Mouse (Mus musculus) CH12.LX (cell line): Measurements from ENCODE around the gene Fez2. TPM values are rescaled to one million over a fixed set of nuclear protein-coding genes. Genes with fewer than 3 reads are reported as not detected.

Source experiments
- DNase-seq: peaks from one replicate; pipeline ENCODE4 v3.0.0-alpha.2; 2013; ENCODE audit errors: extremely low read depth
- H3K27ac ChIP-seq: 2 replicates; pipeline ENCODE4 v1.5.1; 2012; ENCODE audit warnings: low read depth, mild to moderate bottlenecking, control low read depth, moderate library complexity; ENCODE audit not compliant: insufficient read depth
- H3K27me3 ChIP-seq: replicated peaks from 2 replicates; pipeline ENCODE3; 2012; ENCODE audit warnings: inconsistent platforms
- H3K36me3 ChIP-seq, 2 experiments: replicated peaks in 1 of 2; 2 replicates each; pipeline versions ENCODE3 to v1.6.1; 2012; ENCODE audit warnings: inconsistent platforms in 1 of 2, low read length in 1 of 2, mild to moderate bottlenecking in 1 of 2, mixed read lengths in 1 of 2, moderate library complexity in 1 of 2; ENCODE audit not compliant: control insufficient read depth in 1 of 2, insufficient read depth in 1 of 2
- H3K4me1 ChIP-seq, 2 experiments: 2 replicates each; pipeline ENCODE4 v1.6.1; 2012; ENCODE audit warnings: inconsistent platforms in 1 of 2, moderate library complexity in 1 of 2; ENCODE audit not compliant: insufficient read depth in 2 of 2, control insufficient read depth in 1 of 2
- H3K4me2 ChIP-seq: 2 replicates; pipeline ENCODE4 v1.6.1; 2012; ENCODE audit warnings: low read depth, mild to moderate bottlenecking, control low read depth; ENCODE audit not compliant: poor library complexity, insufficient read depth, severe bottlenecking
- H3K4me3 ChIP-seq, 3 experiments: fragments of 150-350 bp in 1 of 3; sonication (generic) in 1 of 3; replicated peaks in 1 of 3; 2 replicates each; pipeline versions ENCODE3 to v1.5.1; 2011 to 2012; ENCODE audit warnings: low read depth in 2 of 3, low read length in 2 of 3, mild to moderate bottlenecking in 2 of 3, moderate library complexity in 2 of 3, control low read depth in 1 of 3, improper control_type of control experiment in 1 of 3, inconsistent platforms in 1 of 3, mixed read lengths in 1 of 3; ENCODE audit not compliant: poor library complexity in 1 of 3
- H3K79me2 ChIP-seq: replicated peaks from 2 replicates; pipeline ENCODE4 v1.6.1; 2012; ENCODE audit warnings: mild to moderate bottlenecking, moderate library complexity; ENCODE audit not compliant: control insufficient read depth, poor library complexity, insufficient read depth, severe bottlenecking; ENCODE audit errors: extremely low read depth
- H3K9ac ChIP-seq: 2 replicates; pipeline ENCODE4 v1.6.1; 2012; ENCODE audit warnings: low read depth, mild to moderate bottlenecking, control low read depth, moderate library complexity; ENCODE audit not compliant: insufficient read depth
- H3K9me3 ChIP-seq: replicated peaks from 2 replicates; pipeline ENCODE3; 2012; ENCODE audit warnings: low read length, inconsistent platforms, mixed read lengths
- CHD1 ChIP-seq: IDR thresholded peaks from 2 replicates; pipeline ENCODE4 v1.6.1; 2012; ENCODE audit warnings: low read depth, low read length, improper control_type of control experiment, inconsistent platforms
- CHD2 ChIP-seq: IDR thresholded peaks from 2 replicates; pipeline ENCODE4 v1.6.1; 2011; ENCODE audit warnings: low read length, improper control_type of control experiment
- CTCF ChIP-seq, 2 experiments: IDR thresholded peaks in 1 of 2; conservative IDR thresholded peaks in 1 of 2; 2 replicates each; pipeline ENCODE4 v1.5.1; 2011 to 2012; ENCODE audit warnings: low read depth in 2 of 2, low read length in 2 of 2, improper control_type of control experiment in 1 of 2, inconsistent platforms in 1 of 2, mild to moderate bottlenecking in 1 of 2, moderate library complexity in 1 of 2
- E2F4 ChIP-seq: IDR thresholded peaks from 2 replicates; pipeline ENCODE4 v1.6.1; 2011; ENCODE audit warnings: low read depth, low read length, improper control_type of control experiment; ENCODE audit not compliant: insufficient replicate concordance
- EP300 ChIP-seq: IDR thresholded peaks from 2 replicates; pipeline ENCODE4 v1.6.1; 2011; ENCODE audit warnings: low read length, improper control_type of control experiment
- ETS1 ChIP-seq: conservative IDR thresholded peaks from 2 replicates; pipeline ENCODE4 v1.6.1; 2012; ENCODE audit warnings: low read depth, mild to moderate bottlenecking, inconsistent platforms, low read length, improper control_type of control experiment, moderate library complexity
- HCFC1 ChIP-seq: IDR thresholded peaks from 2 replicates; pipeline ENCODE4 v1.6.1; 2012; ENCODE audit warnings: low read depth, mild to moderate bottlenecking, inconsistent platforms, low read length, improper control_type of control experiment
- IRF4 ChIP-seq: IDR thresholded peaks from 2 replicates; pipeline ENCODE4 v1.6.1; 2014; ENCODE audit warnings: low read depth, mild to moderate bottlenecking, inconsistent platforms, low read length, improper control_type of control experiment
- JUN ChIP-seq: IDR thresholded peaks from 2 replicates; pipeline ENCODE4 v1.6.1; 2011; ENCODE audit warnings: low read depth, mild to moderate bottlenecking, low read length, improper control_type of control experiment, moderate library complexity; ENCODE audit not compliant: insufficient read depth
- KAT2A ChIP-seq: IDR thresholded peaks from 2 replicates; pipeline ENCODE4 v1.6.1; 2012; ENCODE audit warnings: low read length, improper control_type of control experiment, inconsistent platforms; ENCODE audit not compliant: insufficient replicate concordance
- MAX ChIP-seq: IDR thresholded peaks from 2 replicates; pipeline ENCODE4 v1.6.1; 2011; ENCODE audit warnings: low read length, improper control_type of control experiment
- MAZ ChIP-seq: IDR thresholded peaks from 2 replicates; pipeline ENCODE4 v1.6.1; 2012; ENCODE audit warnings: low read depth, mild to moderate bottlenecking, inconsistent platforms, low read length, improper control_type of control experiment, moderate library complexity
- MEF2A ChIP-seq: IDR thresholded peaks from 2 replicates; pipeline ENCODE4 v1.6.1; 2014; ENCODE audit warnings: low read depth, mild to moderate bottlenecking, inconsistent platforms, low read length, improper control_type of control experiment, borderline replicate concordance
- NRF1 ChIP-seq: IDR thresholded peaks from 2 replicates; pipeline ENCODE4 v1.6.1; 2014; ENCODE audit warnings: low read depth, mild to moderate bottlenecking, inconsistent platforms, low read length, improper control_type of control experiment, moderate library complexity
- POLR2A ChIP-seq: IDR thresholded peaks from 2 replicates; pipeline ENCODE4 v1.6.1; 2011; ENCODE audit warnings: low read depth, mild to moderate bottlenecking, improper control_type of control experiment, low read length
- POLR2AphosphoS2 ChIP-seq: IDR thresholded peaks from 2 replicates; pipeline ENCODE4 v1.6.1; 2011; ENCODE audit warnings: low read depth, low read length, improper control_type of control experiment
- RAD21 ChIP-seq: IDR thresholded peaks from 2 replicates; pipeline ENCODE4 v1.6.1; 2011; ENCODE audit warnings: low read depth, mild to moderate bottlenecking, low read length, improper control_type of control experiment, moderate library complexity
- RCOR1 ChIP-seq: conservative IDR thresholded peaks from 2 replicates; pipeline ENCODE4 v1.6.1; 2012; ENCODE audit warnings: low read depth, mild to moderate bottlenecking, inconsistent platforms, low read length, improper control_type of control experiment
- SIN3A ChIP-seq: IDR thresholded peaks from 2 replicates; pipeline ENCODE4 v1.6.1; 2012; ENCODE audit warnings: low read length, improper control_type of control experiment, inconsistent platforms
- SMC3 ChIP-seq: IDR thresholded peaks from 2 replicates; pipeline ENCODE4 v1.6.1; 2011; ENCODE audit warnings: low read depth, low read length, improper control_type of control experiment
- UBTF ChIP-seq: IDR thresholded peaks from 2 replicates; pipeline ENCODE4 v1.6.1; 2012; ENCODE audit warnings: low read depth, mild to moderate bottlenecking, inconsistent platforms, low read length, improper control_type of control experiment, moderate library complexity
- USF2 ChIP-seq: conservative IDR thresholded peaks from 2 replicates; pipeline ENCODE4 v1.6.1; 2011; ENCODE audit warnings: low read depth, low read length, improper control_type of control experiment
- ZC3H11A ChIP-seq: IDR thresholded peaks from 2 replicates; pipeline ENCODE4 v1.6.1; 2012; ENCODE audit warnings: low read depth, mild to moderate bottlenecking, inconsistent platforms, low read length, improper control_type of control experiment
- ZKSCAN1 ChIP-seq: IDR thresholded peaks from 2 replicates; pipeline ENCODE4 v1.6.1; 2012; ENCODE audit warnings: low read depth, inconsistent platforms, low read length, improper control_type of control experiment, borderline replicate concordance
- ZMIZ1 ChIP-seq: IDR thresholded peaks from 2 replicates; pipeline ENCODE4 v1.6.1; 2012; ENCODE audit warnings: low read depth, mild to moderate bottlenecking, inconsistent platforms, low read length, improper control_type of control experiment
- ZNF384 ChIP-seq: IDR thresholded peaks from 2 replicates; pipeline ENCODE4 v1.6.1; 2012; ENCODE audit warnings: low read depth, low read length, improper control_type of control experiment, inconsistent platforms
- dilution Hi-C: fragments of 300-500 bp; cut with MboI; formaldehyde crosslinking; loops from 2 replicates; pipeline ENCODE4 v1.14.3; 2020; ENCODE audit warnings: low sequenced_read_pairs; ENCODE audit not compliant: extremely low pct_unique_long_range_greater_than_20kb, extremely low pct_ligation_motif_present
- in situ Hi-C: fragments of 300-500 bp; cut with MboI; formaldehyde crosslinking; loops from 3 replicates; pipeline ENCODE4 v1.14.3; 2019; ENCODE audit warnings: low sequenced_read_pairs, low pct_ligation_motif_present, low pct_unique_long_range_greater_than_20kb, mixed read lengths
- polyA plus RNA-seq: library from polyadenylated mRNA; unstranded; fragments of >175 nt; gene quantifications from 2 replicates; pipeline ENCODE4 v1.2.1, GENCODE M21; 2012; ENCODE audit warnings: low read depth; ENCODE audit not compliant: insufficient read length
- total RNA-seq, 2 experiments: library from RNA; depleted of rRNA; stranded (reverse); fragments of 300-350 nt in 1 of 2; fragments of >200 nt in 1 of 2; gene quantifications; 2 replicates each; pipeline ENCODE4 v1.2.3; 2012 to 2014

The Fez2 gene
- total and polyA plus RNA-seq, 3 experiments, result 13.5 to 18.7 (median 14.2) TPM

DNA sequence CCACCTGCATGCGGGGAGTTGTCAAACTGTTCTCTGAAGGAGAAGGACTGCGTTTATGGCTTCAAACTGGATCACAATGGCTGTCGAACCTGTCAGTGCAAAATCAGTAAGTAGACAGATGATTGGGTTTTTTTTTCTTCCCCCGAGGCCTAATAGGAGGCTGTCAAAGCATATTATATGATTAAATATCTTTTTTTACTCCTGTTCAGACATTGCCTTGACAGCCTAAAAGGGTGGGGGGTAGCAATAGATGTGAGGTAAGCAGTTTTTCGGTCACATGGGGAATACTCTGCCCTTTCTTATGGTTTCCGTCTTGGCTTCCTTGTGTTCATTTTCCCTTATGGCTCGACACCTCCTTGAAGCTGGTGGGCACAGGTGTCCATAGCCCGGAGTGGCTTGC, 82.7 kb downstream of the Fez2 start:
- Histone ChIP-seq H3K27me3 (no peaks in the 10 kb centered on the region), H3K27ac (no peak overlapping the region), H3K79me2 (no peaks in the 10 kb centered on the region), H3K36me3 (peaks cover 63 to 82% of the 10 kb centered on the region in 2 experiments), H3K9me3 (no peaks in the 10 kb centered on the region), H3K4me3 (no peak overlapping the region), H3K4me1 (no peaks in the 10 kb centered on the region), H3K9ac (no peak overlapping the region), H3K4me2 (no peak overlapping the region)
- DNase-seq, result no peak
- dilution Hi-C loops, result no loop called here
- in situ Hi-C loops, result no loop called here
- no peak for TF ChIP-seq IRF4
- TF ChIP-seq MAX, result no peak
- no peak for TF ChIP-seq USF2
- TF ChIP-seq SIN3A, result no peak
- no peak for TF ChIP-seq MEF2A
- no peak for TF ChIP-seq CHD1
- TF ChIP-seq E2F4, result no peak
- no peak for TF ChIP-seq CTCF (conservative IDR thresholded peaks at IDR 0.05 in 1 of 2, IDR thresholded peaks at IDR 0.05 in 1 of 2; ENCODE audit: low read depth in 2 of 2, low read length in 2 of 2)
- no peak for TF ChIP-seq CHD2
- TF ChIP-seq POLR2A, result no peak
- no peak for TF ChIP-seq ZNF384
- TF ChIP-seq RCOR1, result no peak
- no peak for TF ChIP-seq ZKSCAN1
- TF ChIP-seq POLR2AphosphoS2, result no peak
- TF ChIP-seq ZMIZ1, result no peak
- TF ChIP-seq RAD21, result no peak

DNA sequence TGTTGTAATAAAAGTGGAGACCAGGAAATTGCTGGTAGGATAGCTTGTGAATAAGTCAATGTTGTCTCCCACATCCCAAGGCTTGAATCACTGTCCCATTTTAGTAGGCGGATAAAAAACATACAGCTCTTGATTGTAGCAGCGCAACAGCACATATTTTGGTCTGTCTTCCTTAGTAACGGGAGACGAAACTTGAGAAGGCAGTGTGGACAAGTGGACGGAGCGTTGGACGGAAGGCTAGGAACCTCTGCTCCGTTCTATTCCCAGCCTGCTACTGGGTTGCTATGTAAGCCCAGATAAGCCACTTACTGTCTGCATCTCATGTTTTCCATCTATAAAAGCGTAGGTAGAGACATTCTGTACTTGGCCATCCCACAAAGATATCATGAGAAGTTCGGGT, 84.7 kb downstream of the Fez2 start:
- Histone ChIP-seq H3K27ac (no peak overlapping the region), H3K9ac (no peak overlapping the region), H3K9me3 (no peaks in the 10 kb centered on the region), H3K79me2 (peaks cover 3% of the 10 kb centered on the region; the same call in 1 of the 2 replicates), H3K4me3 (no peak overlapping the region), H3K4me1 (peaks cover under 1 to 2% of the 10 kb centered on the region in 2 experiments; a peak in 2 of 4 replicates), H3K27me3 (no peaks in the 10 kb centered on the region), H3K36me3 (peaks cover 65 to 73% of the 10 kb centered on the region in 2 experiments), H3K4me2 (no peak overlapping the region)
- dilution Hi-C loops, result no loop called here
- in situ Hi-C loops, result no loop called here
- TF ChIP-seq HCFC1 (no peak), SIN3A (no peak), JUN (no peak), IRF4 (no peak), CHD1 (no peak), USF2 (no peak), MAZ (no peak), NRF1 (no peak), ZC3H11A (no peak), EP300 (no peak), E2F4 (no peak), SMC3 (no peak), ETS1 (no peak), KAT2A (no peak), ZMIZ1 (no peak), UBTF (no peak), ZKSCAN1 (no peak)
- no peak for DNase-seq
